Mouse (Mus musculus) monocyte, adult 5-6 weeks (primary cell): Measurements from ENCODE around the gene Krtap28-10. TPM values are rescaled to one million over a fixed set of nuclear protein-coding genes. Genes with fewer than 3 reads are reported as not detected.

Source experiments
- ATAC-seq: fragments of 153-309, 156-312 bp; replicated peaks from 2 replicates; pipeline ENCODE4 v1.8.0; 2017; ENCODE audit warnings: mild to moderate bottlenecking; ENCODE audit not compliant: low TSS enrichment, insufficient number of reproducible peaks, severe bottlenecking, poor library complexity, low FRiP score
- total RNA-seq: library from RNA; stranded (forward); fragments of 200-1000, 200-491, 200-594 nt; gene quantifications from 3 replicates; pipeline ENCODE4 v1.2.3, GENCODE M21; 2017

Gene Krtap28-10
- not detected in 3 replicates for total RNA-seq

DNA sequence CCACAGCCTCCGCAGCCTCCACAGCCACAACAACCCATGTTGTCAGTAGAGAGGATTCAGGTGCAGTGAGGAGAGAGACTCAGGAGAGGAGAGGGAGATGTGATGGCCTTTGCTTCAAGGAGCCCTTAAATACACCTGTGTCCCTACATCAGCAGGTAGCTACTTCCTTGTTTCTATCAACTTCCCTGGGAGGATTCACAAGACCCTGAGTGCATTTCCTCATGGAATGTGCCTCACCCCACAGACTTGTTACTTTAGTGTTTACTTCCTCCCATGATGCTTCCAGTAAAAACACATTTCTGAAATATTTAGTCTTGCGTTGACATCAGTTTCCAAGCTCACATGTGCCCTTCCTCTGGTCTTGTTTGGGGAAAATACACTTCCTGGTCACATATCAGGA is at the start of gene Krtap28-10:
Gene Krtap28-10 (minus strand): TSS at position 101 of the 400 bp plus-strand sequence.
- no peak for ATAC-seq

DNA sequence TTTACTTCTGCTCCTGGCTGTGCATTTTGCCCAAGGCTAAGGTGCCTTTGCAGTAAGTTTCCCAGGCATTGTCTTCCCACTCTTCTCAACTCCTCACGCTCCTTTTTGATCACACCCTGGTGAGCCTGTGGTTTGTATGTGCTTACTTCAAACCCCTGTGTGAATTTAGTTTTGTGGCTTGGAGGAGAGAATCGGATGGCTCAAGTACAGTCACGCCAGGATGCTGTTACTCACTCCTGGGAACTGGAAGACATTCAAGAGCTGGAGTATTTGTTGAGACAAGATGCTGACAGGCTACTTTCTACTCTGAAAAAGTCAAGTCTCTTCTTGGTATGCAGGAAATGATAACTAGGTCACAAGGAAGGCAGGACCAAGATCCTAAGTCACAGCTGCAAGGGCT is 49.0 kb upstream of the Krtap28-10 start:
- no peak for ATAC-seq

- ATAC-seq: no peak
Observed at GRCm38 (mm10) chr1:83084790-83085189, 42.5 kb upstream of the Krtap28-10 start.

DNA sequence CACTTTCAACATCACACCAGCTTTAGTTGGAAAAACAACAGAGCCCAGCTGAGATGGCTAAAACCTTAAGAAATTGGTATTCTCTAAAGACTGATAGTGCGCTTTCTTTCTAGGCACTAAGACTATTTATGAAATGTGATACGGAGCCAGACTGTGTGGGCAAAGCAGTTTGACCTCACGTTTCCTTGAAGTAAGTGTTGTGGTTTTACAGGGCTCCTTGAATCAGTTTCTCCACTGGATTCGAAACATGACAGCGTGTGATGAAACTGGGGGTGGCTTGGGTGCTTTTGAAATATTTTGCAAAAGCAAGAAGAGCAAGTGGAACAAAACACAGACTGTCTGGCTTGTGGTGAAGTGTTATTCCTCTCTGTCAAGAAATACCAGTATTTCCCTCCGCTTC is 34.7 kb upstream of the Krtap28-10 start:
- ATAC-seq: no peak

DNA sequence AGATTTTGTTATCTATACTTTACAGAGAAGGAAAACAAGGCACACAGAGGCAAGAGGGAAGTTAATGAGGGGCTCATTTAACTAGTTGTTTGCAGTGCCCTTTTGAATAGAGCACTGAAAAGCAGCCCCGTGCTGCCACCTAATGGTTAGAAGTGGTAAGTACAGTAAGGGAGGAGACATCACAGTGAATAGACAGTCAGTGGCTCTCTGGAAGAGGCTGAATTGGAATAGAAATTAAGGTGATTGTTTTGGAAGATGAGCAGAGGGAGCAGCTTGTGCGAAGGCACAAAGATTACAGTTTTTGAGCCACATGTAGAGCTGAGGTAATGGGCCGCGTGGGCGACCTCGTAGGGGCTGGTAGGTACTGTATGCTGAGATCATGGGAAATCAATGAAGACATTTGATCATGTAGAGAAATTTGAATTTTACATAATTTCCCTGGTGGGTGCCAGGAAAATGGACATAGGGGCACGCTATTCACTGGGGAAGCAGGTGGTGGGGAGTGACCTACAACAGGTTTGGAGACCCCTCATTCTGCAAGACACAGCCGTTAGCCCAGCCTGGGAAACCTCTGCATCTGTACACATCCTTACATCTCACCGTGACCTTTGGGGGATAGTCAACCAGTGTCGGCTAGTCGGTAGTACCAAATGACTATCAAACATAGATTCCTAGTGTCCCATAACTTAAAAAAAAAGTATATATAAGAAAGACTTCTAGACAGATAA is 34.1 kb upstream of the Krtap28-10 start:
- ATAC-seq: no peak

DNA sequence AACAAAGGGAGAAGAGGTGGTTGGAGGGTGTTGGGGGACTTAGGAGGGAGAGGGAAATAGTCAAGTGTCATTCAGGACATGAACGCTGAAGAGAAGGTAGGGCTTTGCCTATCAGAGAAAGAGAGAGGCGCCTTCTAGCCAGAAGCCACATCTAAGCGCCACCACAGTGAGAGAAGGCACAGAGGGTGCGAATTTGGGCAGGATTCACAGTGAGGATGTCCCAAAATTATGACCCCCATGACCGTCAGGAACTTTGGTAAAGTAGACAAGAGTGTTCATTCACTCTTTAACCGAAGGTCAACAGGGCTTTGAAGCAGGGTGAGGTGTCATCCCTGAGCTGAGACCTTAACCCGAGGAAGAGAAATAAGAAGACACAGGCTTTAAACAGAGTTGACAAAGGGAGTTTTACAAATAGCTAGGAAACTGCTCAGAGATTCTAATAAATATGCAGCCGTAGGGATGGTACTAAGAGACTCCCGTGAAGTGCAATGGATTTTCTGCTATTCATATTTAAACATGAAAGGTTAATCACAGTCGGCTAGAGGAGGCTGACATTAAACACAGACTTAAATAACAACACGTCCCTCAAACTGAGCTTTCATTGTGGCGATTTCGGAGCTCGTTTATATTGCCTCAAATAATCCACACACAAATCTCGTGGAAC is 33.4 kb upstream of the Krtap28-10 start:
- ATAC-seq: no peak

- no peak for ATAC-seq
Observed at GRCm38 (mm10) chr1:83067205-83067604, 24.9 kb upstream of the Krtap28-10 start.

GRCm38 (mm10) chr1:83066577-83066976 is 24.3 kb upstream of the Krtap28-10 start:
- no peak for ATAC-seq

DNA sequence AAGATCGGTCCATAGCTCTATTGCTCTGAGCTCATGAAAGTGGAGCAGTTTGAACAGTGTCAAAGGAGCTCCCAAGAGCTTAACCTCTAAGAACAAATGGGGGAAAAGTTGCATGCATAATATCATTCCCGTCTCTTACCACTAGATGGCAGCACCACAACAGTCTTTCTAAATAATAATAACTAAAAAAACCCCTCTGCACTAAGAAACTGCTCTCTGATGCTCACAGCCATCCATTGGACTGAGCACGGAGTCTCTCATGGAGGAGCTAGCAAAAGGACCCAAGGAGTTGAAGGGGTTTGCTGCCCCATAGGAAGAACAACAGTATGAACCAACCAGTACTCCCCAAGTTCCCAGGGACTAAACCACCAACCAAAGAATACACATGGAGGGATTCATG is 22.6 kb upstream of the Krtap28-10 start:
- ATAC-seq: no peak

DNA sequence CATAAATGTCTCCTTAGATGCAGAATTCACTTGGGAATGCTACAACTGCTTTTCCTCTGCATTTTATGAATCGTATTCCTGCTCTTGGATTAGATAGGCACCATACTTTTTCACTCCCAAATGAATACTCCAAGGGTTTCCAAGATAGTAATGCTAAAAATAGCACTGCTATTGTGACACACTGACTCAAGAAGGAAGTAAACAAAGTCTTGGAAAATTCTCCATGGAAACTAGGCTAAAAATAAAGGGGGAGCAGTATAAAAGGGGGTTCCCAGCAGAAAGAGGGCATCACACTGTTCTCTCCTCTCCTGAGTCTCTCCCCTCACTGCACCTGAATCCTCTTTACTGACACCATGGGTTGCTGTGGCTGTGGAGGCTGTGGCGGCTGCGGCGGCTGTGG is 18.4 kb upstream of the Krtap28-10 start, which contains the start of gene Krtap28-13:
Gene Krtap28-13 (plus strand): TSS at position 288 of the 400 bp plus-strand sequence.
- no peak for ATAC-seq

- ATAC-seq: no peak
Observed at GRCm38 (mm10) chr1:83059278-83059677, 17.0 kb upstream of the Krtap28-10 start, which contains the start of gene A030005K14Rik. A030005K14Rik (minus strand) TSS chr1:83059378.

DNA sequence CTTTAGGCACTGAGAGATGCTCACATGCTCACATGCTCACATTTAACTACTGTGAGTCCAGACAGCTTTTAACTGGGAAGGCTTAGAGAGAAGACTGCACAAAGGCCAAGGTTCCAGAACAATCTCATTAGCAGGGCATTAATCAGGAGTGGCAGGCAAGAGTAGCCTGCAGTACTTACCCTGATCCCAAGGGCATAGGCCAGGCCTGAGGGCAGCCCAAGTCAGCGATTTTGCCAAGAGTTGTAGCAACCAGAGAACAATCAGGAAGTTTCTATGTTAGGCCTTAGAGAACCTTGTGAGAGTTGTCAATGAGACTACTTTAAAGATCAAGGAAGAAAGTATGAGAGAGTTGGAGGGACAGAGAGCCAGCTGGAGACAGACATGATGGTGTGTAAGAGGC is 16.2 kb upstream of the Krtap28-10 start:
- ATAC-seq: no peak

DNA sequence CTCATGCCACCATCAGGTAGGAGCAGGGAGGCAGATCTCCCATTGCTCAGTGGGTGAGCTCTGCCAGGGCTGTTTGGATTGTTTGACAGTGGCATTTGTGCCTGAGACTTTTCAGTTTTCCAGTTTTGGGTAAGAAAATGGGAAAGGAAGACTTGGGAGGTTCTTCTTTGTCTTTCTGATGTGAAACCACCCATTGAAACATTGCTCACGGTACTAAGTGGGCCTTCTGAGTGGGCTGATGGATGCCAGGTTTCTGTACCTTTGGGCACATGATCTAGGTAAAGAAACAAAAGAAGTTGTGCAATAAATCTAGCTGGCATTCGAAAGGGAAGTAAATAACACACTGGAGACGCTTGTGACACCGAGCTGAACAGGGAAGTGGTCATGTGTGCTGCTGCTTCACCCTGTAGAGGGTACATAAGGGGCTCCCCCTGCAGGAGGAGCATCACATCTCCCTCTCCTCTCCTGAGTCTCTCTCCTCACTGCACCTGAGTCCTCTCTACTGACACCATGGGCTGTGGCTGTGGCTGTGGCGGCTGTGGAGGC is 2.7 kb upstream of the Krtap28-10 start, which contains the start of gene Gm47969:
Gene Gm47969 (plus strand): TSS at position 51 of the 546 bp plus-strand sequence.
- ATAC-seq: no peak

- no peak for ATAC-seq
Observed at GRCm38 (mm10) chr1:83039080-83039479, 3.2 kb downstream of the Krtap28-10 start.

DNA sequence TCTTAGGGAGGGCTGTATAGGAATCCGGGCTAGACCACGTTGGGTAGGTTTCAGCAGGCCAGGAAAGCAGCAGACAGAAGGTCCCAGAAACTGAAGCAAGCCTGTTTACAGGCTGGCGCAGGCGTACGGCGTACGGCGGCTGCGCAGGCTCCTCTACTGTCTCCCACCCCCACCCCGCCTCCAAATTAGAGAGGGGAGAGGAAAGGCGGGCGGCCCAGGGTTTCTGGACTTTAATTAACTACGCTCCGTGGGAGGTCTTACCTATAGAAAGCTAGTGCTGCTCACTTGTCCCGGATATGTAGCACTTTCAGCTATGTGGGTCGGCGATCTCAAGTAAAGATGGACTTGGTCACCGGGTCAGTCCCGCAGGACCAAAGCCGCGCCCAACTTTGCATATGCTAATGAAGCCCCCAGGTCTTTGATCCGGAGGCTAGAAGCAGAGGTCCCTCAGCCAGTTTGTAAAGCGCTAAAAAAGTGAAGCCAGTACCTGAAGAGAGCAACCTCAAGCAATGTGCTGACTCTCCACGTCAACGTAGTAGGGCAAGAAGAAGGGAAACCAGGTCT is 4.1 kb downstream of the Krtap28-10 start, which contains the start of gene Slc19a3:
Gene Slc19a3 (minus strand): TSS at position 340 of the 564 bp plus-strand sequence.
- no peak for ATAC-seq

DNA sequence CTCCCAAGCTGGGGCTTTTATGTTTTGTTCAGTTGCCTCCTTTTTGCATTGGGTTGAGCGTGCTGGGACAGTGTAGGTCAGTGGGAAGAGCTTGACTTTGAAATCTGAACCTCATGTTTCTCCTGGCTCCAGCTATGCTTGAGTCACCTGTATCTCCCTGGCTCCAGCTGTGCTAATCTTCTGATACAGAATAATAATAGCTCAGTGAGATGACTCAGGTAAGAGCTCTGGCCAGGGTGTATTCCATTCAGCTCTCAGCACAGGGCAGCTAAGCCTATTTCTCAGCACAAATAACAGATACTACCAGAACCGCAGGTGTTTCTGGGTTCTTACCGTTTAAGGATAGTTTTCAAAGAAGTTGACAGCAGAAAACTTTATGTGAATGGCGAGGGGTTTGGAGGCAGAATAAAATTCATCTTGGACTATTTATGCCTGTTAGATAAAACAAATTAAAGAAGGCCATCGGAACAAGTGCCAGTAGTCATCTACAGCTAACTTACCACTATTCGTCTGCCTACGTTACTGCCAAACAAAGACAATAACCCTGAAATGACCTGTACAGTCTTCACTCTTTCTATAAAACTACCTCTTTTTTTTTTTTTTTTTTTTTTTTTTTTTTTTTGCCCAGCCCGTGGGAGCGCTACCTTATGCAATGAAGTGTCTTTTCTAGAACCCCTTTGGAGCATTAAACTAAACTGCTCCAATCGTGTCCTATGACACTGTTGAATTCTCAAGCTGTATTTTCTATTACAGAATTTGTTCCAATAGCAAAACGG is 5.2 kb downstream of the Krtap28-10 start:
- ATAC-seq: no peak

DNA sequence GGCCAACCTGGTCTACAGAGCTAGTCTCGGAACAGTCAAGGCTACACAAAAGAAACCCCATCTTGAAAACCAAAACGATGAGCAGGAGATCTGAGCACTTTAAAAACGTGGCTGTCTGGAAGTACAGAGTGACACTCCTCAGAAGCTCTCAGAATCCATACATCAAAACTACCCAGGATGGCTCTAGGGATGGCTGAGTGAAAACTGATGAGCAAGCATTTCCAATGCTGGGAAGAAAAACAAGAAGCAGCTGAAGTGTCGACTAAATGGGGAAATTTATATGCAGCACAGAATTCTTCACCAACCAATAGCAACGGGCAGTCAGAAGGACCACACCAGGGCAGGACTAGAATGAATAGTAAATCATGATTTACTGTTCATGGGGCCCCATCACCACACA is 7.8 kb downstream of the Krtap28-10 start:
- no peak for ATAC-seq

DNA sequence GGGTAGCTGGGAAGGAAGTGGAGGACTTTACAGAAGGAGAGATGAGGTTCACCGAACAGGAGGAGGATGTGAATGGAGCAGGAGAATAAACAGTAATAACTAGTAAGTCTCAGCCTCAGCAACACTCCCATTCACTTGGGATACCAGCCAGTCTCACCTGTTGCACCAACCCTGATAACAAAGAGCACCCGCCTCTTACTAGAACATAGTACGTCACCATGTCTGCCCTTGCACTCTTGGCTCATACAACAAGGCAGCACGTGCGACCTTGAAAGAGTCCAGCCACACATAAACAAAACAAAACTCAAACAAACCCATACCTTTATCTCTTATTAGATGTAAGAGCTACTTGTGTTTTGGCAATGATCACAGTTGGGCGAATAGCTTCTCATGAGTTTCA is 9.8 kb downstream of the Krtap28-10 start:
- ATAC-seq: no peak

DNA sequence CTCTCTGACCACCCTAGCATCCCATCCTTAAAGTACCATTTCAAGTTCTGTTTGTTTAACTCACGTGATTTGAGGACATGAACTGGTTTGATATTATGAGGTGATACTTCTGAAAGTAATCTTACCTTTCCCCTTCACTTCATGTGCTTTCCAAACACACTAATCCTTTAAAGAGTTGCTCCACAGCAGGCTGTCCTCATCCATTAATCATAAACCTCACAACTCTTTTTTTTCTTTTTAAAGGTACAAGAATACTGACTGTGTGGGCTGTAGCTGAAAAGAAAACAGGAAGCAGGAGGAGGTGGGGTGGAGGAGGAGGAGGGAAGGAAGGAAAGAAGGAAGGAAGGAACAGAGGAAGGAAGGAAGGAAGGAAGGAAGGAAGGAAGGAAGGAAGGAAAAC is 10.3 kb downstream of the Krtap28-10 start:
- ATAC-seq: no peak
